Mouse (Mus musculus) hindbrain, embryonic 10.5 days (tissue): ENCODE measurements around the gene Smpdl3b. TPM values are rescaled to one million over a fixed set of nuclear protein-coding genes. Genes with fewer than 3 reads are reported as not detected.
A peak's percentile ranks its signal among the peaks of the same experiment; 100 is the strongest.
"Not testable (repeated sequence)": the region's sequence is repeated elsewhere in the genome, so short reads cannot be mapped to it uniquely, and the experiment has no call there.

Experiments
- DNase-seq: peaks from one replicate; pipeline ENCODE4 v3.0.0-alpha.2; 2017; ENCODE audit warnings: low spot score
- H3K27ac ChIP-seq: fragments of 300-500 bp; sonication (generic); 2 replicates; pipeline ENCODE4 v1.5.1; 2016; ENCODE audit warnings: mild to moderate bottlenecking, moderate library complexity
- H3K27me3 ChIP-seq: fragments of 300-500 bp; sonication (generic); 2 replicates; pipeline ENCODE4 v1.6.1; 2016; ENCODE audit warnings: mild to moderate bottlenecking; ENCODE audit not compliant: poor library complexity, insufficient read depth, severe bottlenecking
- H3K36me3 ChIP-seq: fragments of 300-500 bp; sonication (generic); 2 replicates; pipeline ENCODE4 v1.6.1; 2016; ENCODE audit warnings: mild to moderate bottlenecking, moderate library complexity
- H3K4me1 ChIP-seq: fragments of 300-500 bp; sonication (generic); replicated peaks from 2 replicates; pipeline ENCODE4 v1.6.1; 2016; ENCODE audit warnings: mild to moderate bottlenecking
- H3K4me3 ChIP-seq: fragments of 300-500 bp; sonication (generic); 2 replicates; pipeline ENCODE4 v1.5.1; 2016; ENCODE audit warnings: mild to moderate bottlenecking, moderate library complexity
- H3K9me3 ChIP-seq: fragments of 300-500 bp; sonication (generic); 2 replicates; pipeline ENCODE4 v1.6.1; 2016; ENCODE audit warnings: mild to moderate bottlenecking, moderate library complexity
- WGBS: fragments of 180-500 bp; shearing (Covaris S2); methylation state at CpG from one replicate; pipeline ENCODE4 v1.1.7; 2016; 5-methylcytosine and 5-hydroxymethylcytosine counted together
- polyA plus RNA-seq: library from polyadenylated mRNA; unstranded; fragments of >200 nt; fragmentation: Nextera tagmentation; extraction: Ambion mirVana; gene quantifications from 2 replicates; pipeline ENCODE4 v1.2.1, GENCODE M21; 2016

The Smpdl3b gene
- polyA plus RNA-seq, 1 experiment from 2014 or later: 1.9 TPM

DNA sequence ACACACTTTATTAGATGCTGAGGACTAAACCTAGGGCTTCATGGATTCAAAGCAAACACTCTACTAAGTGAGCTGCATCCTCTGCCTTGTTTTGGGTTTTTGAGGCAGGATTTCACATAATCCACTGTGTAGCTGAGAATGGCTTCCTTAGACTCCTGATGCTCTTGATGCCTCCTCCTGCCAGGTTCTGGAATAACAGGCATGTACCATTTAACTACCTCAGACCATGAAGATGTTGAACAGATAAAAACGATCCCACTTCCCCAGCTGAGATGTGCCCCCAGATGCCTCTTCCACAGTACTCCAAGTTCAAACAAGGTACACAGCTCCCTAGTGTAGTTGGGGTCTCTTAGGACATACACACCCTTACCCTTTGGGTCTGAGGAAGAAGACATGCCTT is 40.4 kb upstream of the Smpdl3b start:
- 92% methylated on average over 1 of the region's 1 CpGs for WGBS
- peaks cover 27% of the 10 kb centered on the region for H3K4me1 ChIP-seq
- no peaks in the 10 kb centered on the region for H3K36me3 ChIP-seq
- peaks cover 36% of the 10 kb centered on the region for H3K27me3 ChIP-seq
- no peak for DNase-seq
- no peaks in the 10 kb centered on the region for H3K9me3 ChIP-seq
- no peak overlapping the region for H3K4me3 ChIP-seq
- H3K27ac ChIP-seq: no peak overlapping the region

DNA sequence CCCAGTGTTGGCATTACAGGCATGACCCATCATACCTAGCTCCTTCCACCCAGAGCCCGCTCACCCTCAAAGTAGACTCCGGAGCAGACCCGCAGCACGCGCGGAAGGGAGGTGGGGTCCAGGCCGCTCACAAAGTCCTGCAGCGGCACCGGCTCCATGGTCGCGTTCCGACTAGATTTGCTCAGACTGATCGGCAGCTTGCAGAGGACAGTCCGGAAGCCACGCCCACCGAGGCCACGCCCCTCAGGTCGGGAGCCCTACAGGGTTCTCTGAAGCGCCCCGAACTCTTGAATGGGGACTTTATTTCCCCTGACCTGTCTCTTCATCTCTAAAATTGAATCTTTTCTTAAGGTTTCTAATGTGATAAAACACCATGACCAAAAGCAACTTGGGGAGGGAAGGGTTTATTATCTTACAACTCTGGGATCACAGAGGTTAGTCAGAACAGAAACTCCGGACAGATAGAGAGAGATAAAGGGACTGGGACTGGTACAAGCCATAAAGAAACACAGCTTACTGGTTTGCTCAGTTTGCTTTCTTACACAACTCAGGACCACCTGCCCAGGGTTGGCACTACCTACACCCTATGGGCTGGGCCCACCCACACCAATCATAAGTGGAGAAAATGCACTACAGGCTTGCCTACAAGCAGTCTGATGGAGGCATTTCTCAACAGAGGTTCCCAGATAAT is 39.3 kb upstream of the Smpdl3b start, which contains the start of gene Themis2:
Gene Themis2, minus strand, starts transcription at position 192 of the 691 bp plus-strand sequence.
- H3K27ac ChIP-seq: peak within 1 kb of the TSS; percentile 1; the same call in 1 of the 2 replicates
- 2% methylated on average over 21 of the region's 21 CpGs for WGBS
- peaks cover 36% of the 10 kb centered on the region for H3K27me3 ChIP-seq

DNA sequence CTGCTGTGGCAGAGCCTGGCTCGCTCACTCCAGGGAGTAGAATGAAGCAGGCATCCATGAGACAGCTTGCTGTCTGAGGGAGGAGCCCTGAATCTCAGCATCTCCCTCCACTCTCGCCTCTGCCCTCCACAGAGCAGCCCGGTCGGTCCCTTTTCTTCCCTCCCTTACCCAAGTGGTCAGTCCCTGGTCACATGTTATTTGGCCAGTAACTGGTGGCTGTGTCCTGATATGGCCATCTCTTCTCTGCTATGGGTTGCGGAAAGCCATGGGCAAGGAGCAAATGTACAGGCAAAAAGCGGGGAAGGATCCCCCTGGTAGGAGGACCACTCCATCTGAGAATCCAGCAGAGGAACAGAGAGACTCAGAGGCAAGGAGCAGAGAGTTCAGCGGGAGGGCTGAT is 38.1 kb upstream of the Smpdl3b start:
- H3K27ac ChIP-seq: no peak overlapping the region
- no peaks in the 10 kb centered on the region for H3K36me3 ChIP-seq
- peaks cover 25% of the 10 kb centered on the region for H3K4me1 ChIP-seq
- peaks cover 36% of the 10 kb centered on the region for H3K27me3 ChIP-seq
- no peak overlapping the region for H3K4me3 ChIP-seq
- no peak for DNase-seq
- H3K9me3 ChIP-seq: no peaks in the 10 kb centered on the region
- WGBS: 60% methylated on average over 7 of the region's 7 CpGs

More for the DNA sequence above, 39.3 kb upstream of the Smpdl3b start, which contains the start of gene Themis2:
- H3K36me3 ChIP-seq: no peaks in the 10 kb centered on the region
- peak; percentile 71 for DNase-seq
- no peaks in the 10 kb centered on the region for H3K9me3 ChIP-seq
- H3K4me3 ChIP-seq: peak within 1 kb of the TSS; percentile 47
- H3K4me1 ChIP-seq: peaks cover 25% of the 10 kb centered on the region

DNA sequence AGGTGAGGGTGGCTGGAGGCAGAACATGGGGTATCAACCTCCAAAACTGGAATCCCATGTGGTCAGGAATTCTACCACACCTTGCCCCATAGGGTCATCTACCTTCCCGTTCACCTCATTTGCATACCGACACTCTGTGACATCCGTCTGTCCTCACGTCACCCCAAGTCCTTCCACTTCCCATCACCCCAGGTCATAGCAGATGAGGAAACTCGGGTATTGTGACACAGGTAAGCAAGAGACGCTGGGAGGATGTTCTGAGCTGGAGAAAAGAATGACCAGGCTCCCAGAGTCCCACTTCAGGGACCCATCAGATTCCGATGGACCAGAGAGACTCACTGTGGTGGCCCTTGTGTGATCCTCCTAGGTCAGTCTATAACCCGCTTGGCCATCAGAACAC is 37.7 kb upstream of the Smpdl3b start:
- no peak overlapping the region for H3K4me3 ChIP-seq
- no peaks in the 10 kb centered on the region for H3K36me3 ChIP-seq
- H3K27me3 ChIP-seq: peaks cover 36% of the 10 kb centered on the region
- H3K9me3 ChIP-seq: no peaks in the 10 kb centered on the region
- 71% methylated on average over 8 of the region's 8 CpGs for WGBS
- peaks cover 25% of the 10 kb centered on the region for H3K4me1 ChIP-seq
- H3K27ac ChIP-seq: no peak overlapping the region
- DNase-seq: no peak

DNA sequence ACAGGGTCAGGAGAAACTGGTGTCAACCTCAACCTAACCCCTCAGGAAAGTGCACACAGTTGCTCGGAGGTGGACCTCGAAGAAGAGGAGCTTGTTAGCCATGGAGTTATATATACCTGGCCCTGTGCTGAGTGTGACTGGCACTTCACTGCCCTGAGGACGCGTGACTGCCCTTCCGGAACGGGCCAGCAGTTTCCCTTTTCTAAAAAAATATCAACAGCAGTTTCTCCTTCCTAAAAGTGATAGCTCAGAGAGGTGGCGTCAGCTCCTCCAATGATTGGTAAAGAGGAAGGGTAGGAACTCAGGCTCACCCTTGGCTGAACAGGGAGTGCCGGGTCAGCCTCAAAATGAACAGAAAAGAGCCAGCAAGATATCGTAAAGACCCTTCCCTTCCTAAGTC is 37.0 kb upstream of the Smpdl3b start:
- Histone ChIP-seq H3K9me3 (no peaks in the 10 kb centered on the region), H3K27ac (no peak overlapping the region), H3K4me3 (no peak overlapping the region), H3K36me3 (no peaks in the 10 kb centered on the region), H3K27me3 (peaks cover 36% of the 10 kb centered on the region), H3K4me1 (peaks cover 25% of the 10 kb centered on the region)
- WGBS: 62% methylated on average over 9 of the region's 9 CpGs
- DNase-seq: no peak

DNA sequence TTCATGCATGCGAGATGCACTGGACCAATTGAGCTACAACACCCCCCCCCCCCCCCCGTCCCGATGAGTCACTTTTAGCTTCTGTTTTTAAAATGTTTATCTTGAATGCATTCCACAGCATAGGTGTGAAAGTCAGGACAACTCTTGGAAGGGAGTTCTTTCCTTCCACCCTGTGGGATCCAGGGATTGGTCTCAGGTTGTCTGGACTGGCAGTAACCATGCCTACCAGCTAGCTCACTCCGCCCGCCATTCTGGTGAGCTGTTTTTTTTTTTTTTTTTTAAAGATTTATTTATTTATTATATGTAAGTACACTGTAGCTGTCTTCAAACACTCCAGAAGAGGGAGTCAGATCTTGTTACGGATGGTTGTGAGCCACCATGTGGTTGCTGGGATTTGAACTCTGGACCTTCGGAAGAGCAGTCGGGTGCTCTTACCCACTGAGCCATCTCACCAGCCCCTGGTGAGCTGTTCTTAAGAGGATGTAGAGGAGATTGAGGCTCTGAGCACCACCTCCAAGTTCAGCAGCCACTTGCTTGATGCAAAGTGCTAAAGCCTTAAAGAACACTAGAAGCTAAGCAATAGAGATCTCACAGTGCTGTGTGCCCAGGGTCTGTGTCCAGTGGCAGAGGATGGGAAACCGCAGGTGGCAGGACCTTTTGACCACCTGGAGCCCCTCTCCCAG is 36.4 kb upstream of the Smpdl3b start:
- WGBS: 88% methylated on average over 9 of the region's 9 CpGs
- not testable (repeated sequence) for DNase-seq, H3K36me3 ChIP-seq, H3K9me3 ChIP-seq, H3K27ac ChIP-seq, H3K4me3 ChIP-seq
- Histone ChIP-seq H3K27me3 (peaks cover 36% of the 10 kb centered on the region), H3K4me1 (peaks cover 25% of the 10 kb centered on the region)

DNA sequence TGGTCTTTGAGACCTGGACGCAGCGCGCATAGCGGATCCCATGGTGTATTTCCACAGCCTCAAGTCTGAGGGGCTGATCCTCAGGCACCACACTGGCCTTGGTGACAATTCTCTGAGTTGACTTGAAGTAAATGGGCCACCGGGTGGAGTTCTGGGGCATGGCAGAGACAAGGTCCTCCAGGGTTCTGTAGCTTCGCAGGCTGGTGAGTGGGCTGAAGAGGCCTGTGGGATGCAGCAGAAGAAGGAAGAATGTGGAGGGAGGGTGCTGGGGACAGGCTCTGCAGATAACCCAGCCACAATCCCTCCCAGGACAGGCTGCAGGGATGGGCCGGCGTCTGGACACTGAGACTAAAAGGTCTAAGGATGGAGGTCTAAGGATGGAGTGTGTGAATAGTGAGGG is 32.7 kb upstream of the Smpdl3b start:
- no peak overlapping the region for H3K4me3 ChIP-seq
- H3K9me3 ChIP-seq: no peaks in the 10 kb centered on the region
- H3K36me3 ChIP-seq: no peaks in the 10 kb centered on the region
- H3K27me3 ChIP-seq: peaks cover 7% of the 10 kb centered on the region
- H3K4me1 ChIP-seq: peaks cover 14% of the 10 kb centered on the region
- DNase-seq: no peak
- WGBS: 91% methylated on average over 8 of the region's 8 CpGs
- no peak overlapping the region for H3K27ac ChIP-seq

DNA sequence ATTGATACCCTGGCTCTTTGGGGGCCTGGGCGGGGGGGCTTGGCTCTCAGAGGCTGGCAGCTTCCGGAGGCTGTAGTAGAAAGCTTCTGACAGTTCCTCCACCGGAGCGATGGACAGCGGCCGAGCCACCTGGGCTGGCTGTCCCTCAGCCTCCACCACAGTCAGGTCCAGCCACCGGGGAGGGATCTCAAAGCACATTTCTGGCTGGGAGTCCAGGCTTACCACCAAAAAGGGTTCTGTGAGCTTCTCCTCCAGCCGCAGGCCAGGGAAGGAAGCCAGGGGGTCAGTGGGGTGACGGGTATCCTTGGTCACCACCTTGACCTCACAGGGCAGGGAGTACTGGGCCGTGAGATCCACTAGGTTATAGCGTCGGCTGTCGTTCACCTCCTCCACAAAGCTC is 28.2 kb upstream of the Smpdl3b start:
- WGBS: 93% methylated on average over 13 of the region's 13 CpGs
- Histone ChIP-seq H3K27ac (no peak overlapping the region), H3K36me3 (peaks cover 5% of the 10 kb centered on the region; the same call in 1 of the 2 replicates), H3K9me3 (no peaks in the 10 kb centered on the region), H3K27me3 (no peaks in the 10 kb centered on the region), H3K4me3 (no peak overlapping the region), H3K4me1 (0 out of 2 replicates have a peak, but pooled peaks cover 3% of the 10 kb centered on the region)
- DNase-seq: no peak

DNA sequence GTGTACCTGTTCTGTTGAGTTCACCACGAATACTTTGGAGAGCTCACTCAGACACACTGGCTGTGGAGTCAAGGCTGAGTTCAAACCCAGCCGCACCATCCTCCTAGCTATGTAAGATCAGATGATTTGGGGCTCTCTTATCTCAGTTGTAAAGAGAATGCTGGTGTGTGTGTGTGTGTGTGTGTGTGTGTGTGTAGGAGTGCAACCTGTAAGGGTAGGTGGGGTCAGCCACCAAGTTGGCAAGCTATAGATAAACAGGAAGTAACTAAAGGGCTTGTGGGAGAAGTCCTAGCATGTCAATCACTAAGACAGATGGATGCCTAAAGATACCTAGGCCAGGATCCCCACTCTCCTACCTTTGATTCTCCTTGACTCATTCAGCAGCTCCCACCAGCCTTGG is 26.7 kb upstream of the Smpdl3b start:
- H3K36me3 ChIP-seq: peaks cover 20% of the 10 kb centered on the region
- no peak for DNase-seq
- no peaks in the 10 kb centered on the region for H3K9me3 ChIP-seq
- H3K27ac ChIP-seq: no peak overlapping the region
- WGBS: 96% methylated on average over 2 of the region's 2 CpGs
- H3K4me1 ChIP-seq: 0 out of 2 replicates have a peak, but pooled peaks cover 3% of the 10 kb centered on the region
- H3K27me3 ChIP-seq: no peaks in the 10 kb centered on the region
- no peak overlapping the region for H3K4me3 ChIP-seq

DNA sequence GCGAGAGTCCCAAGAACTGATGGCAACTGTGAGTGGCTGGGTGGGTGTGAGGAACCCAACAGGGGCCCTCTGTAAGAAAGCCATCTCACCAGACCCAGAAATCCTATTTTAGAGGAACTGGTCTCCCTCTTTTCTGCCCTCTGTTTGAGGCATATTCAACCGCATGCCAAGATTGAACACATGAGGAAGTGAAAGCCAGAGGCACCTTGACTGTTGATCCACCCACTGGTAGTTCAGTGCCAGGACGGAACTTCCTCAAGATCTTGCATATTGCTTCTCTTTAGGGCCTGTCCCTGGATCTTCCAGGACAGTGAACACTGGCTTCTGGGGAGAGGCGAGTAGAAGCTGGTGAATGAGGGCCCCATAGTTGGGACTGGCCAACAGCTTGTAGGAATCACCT is 23.2 kb upstream of the Smpdl3b start:
- no peak for DNase-seq
- Histone ChIP-seq H3K27me3 (no peaks in the 10 kb centered on the region), H3K9me3 (no peaks in the 10 kb centered on the region), H3K4me1 (0 out of 2 replicates have a peak, but pooled peaks cover 2% of the 10 kb centered on the region), H3K4me3 (no peak overlapping the region), H3K36me3 (peaks cover 55% of the 10 kb centered on the region), H3K27ac (no peak overlapping the region)
- WGBS: 93% methylated on average over 4 of the region's 4 CpGs

DNA sequence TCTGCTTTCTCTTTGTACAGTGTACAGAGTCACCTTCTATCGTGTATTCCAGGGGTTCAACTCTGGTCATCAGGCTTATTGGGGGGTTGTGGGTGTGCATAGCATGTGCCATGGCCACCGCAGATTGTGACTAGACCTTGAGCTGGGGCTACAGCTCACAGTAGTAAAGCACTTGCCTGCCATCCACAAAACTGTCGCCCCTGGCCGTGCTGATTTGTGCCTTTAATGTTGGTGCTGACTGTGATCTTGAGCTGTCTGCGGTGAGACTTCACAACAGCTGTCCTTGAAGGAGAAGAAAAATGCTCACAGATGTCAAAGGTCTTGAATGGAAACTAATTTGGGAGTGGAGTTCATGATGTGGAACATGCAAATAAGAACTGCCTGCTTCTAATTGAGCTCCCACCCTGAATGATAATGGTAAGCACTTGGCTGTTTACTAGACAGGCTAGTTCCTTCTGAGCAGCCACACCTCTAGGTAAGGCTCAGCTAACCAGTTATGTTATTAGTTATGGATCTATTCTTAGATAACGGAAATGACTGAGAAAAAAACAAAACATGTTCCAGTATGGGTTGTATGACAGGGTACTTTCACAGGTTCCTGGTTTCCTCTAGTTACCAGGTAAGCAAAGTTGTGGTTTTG is 21.6 kb upstream of the Smpdl3b start:
- Histone ChIP-seq H3K27me3 (no peaks in the 10 kb centered on the region), H3K9me3 (no peaks in the 10 kb centered on the region), H3K36me3 (peaks cover 71% of the 10 kb centered on the region), H3K4me3 (no peak overlapping the region), H3K4me1 (no peaks in the 10 kb centered on the region), H3K27ac (no peak overlapping the region)
- 97% methylated on average over 6 of the region's 6 CpGs for WGBS
- DNase-seq: no peak

DNA sequence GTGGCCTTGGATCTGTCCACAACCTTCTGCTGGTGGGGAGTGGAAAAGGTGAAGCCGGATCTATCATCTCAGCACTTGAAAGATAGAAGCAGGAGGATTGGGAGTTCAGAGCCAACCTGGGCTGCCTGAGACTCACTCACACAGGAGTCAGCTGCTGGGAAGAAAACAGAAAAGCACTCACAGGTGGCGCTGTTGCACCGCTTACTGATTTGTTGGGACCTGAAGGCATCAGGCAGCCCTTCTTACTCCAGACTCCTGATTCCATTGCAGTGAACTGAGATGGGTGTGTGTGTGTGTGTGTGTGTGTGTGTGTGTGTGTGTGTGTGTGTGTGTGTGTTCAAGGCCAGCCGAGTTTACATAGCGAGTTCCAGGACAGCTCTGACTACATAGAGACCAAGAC is 19.7 kb upstream of the Smpdl3b start:
- H3K4me3 ChIP-seq: no peak overlapping the region
- peak; percentile 50 for DNase-seq
- WGBS: 84% methylated on average over 5 of the region's 5 CpGs
- H3K9me3 ChIP-seq: no peaks in the 10 kb centered on the region
- no peaks in the 10 kb centered on the region for H3K27me3 ChIP-seq
- peaks cover 90% of the 10 kb centered on the region for H3K36me3 ChIP-seq
- no peak overlapping the region for H3K27ac ChIP-seq
- no peaks in the 10 kb centered on the region for H3K4me1 ChIP-seq

DNA sequence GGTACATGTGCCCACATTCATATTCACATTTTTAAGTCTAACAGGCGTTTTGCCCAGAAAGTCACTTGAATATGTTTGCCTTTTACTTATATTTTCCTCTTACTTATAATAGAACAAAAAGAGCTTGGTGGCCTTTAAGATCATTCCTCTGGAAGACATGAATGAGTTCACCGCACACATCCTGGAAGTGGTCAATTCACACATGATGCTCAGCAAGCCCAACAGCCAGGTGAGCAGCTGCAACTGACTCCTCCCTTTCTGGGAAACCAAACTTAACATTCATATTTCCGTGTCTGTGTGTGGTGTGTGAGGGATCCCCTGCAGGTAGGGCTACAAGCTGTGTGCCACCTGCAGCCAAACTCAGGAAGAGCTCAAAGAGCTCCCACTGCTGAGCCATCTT is 17.9 kb upstream of the Smpdl3b start:
- H3K9me3 ChIP-seq: no peaks in the 10 kb centered on the region
- no peak overlapping the region for H3K4me3 ChIP-seq
- H3K27me3 ChIP-seq: no peaks in the 10 kb centered on the region
- H3K27ac ChIP-seq: no peak overlapping the region
- no peak for DNase-seq
- WGBS: 86% methylated on average over 3 of the region's 3 CpGs
- no peaks in the 10 kb centered on the region for H3K4me1 ChIP-seq
- H3K36me3 ChIP-seq: peaks cover 99% of the 10 kb centered on the region
